Mouse (Mus musculus): ENCODE measurements around the gene Rapgefl1. TPM values are rescaled to one million over a fixed set of nuclear protein-coding genes. Genes with fewer than 3 reads are reported as not detected.

Rapgefl1 gene
- polyA plus RNA-seq, 1 experiment from 2014 or later, result 6.7 TPM

DNA sequence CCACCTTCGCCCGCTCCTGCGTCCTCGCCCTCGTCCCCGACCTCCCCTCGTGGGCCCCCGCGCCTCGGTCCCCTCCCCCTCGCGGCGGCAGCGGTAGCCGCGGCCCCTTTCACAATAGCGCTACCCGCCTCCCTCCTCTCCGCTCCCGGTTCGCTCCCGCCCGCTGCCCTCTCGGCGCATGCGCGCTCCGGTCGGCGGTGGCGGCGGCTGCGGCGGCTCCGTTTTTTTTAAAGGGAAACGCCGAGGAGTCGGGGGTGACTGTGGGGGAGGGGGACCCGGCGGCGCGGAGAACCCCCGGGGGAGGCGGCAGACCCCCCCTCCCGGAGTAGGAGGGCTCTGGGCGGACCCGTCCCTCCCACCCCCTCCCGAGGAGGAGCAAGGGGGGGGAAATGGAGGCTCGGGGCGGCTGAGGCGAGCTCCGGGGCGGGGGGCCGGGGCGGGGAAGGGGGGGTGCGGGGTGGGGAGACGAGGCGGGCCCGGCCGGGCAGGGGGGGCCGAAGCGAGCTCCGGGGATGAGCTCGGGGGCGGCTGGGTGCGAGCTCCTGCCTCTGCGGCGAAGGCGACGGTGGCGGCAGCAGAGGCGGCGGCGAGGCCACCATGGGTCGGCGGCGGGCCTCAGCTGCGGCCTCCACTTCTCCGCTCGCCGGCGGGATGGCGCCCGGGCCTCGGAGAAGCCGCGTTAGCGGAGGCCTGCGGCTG, 41.4 kb upstream of the Rapgefl1 start, which contains the start of gene Msl1:
Msl1 (plus strand) TSS at position 502 of the 699 bp plus-strand sequence.
- Histone ChIP-seq H3K27ac (replicated peaks) (peak within 1 kb of the TSS; percentile 100), H3K9me3 (no peaks in the 10 kb centered on the region), H3K4me2 (peak within 1 kb of the TSS; percentile 100), H3K36me3 (peaks cover 16% of the 10 kb centered on the region), H3K9ac (peak within 1 kb of the TSS; percentile 100), H3K27me3 (no peaks in the 10 kb centered on the region), H3K4me1 (replicated peaks) (peaks cover 43% of the 10 kb centered on the region), H3K4me3 (peak within 1 kb of the TSS; percentile 100)
- peak; percentile 59 for ATAC-seq (ENCODE audit: low read depth)
- WGBS, result under 1% methylated on average over 64 of the region's 89 CpGs

DNA sequence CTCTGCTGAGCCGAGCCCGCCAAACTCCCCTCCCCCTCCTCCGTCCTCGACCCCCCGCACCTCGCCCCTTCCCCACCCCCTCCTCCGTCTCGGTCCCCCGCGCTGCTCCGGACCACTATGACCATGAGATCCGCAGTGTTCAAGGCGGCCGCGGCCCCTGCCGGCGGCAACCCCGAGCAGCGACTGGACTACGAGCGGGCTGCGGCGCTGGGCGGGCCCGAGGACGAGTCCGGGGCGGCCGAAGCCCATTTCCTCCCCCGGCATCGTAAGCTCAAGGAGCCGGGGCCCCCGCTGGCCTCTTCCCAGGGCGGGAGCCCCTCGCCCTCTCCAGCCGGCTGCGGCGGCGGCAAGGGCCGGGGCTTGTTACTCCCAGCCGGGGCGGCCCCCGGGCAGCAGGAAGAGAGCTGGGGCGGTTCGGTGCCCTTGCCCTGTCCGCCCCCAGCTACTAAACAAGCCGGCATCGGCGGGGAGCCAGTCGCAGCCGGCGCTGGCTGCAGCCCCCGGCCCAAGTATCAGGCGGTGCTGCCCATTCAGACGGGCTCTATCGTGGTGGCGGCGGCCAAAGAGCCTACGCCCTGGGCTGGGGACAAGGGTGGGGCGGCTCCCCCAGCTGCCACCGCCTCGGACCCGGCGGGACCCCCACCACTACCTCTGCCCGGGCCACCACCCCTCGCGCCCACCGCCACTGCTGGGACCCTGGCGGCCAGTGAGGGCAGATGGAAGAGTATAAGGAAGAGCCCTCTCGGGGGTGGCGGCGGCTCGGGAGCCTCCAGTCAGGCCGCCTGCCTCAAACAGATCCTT, 40.7 kb upstream of the Rapgefl1 start:
- Histone ChIP-seq H3K4me2 (peak overlapping the region; percentile 100), H3K4me3 (peak overlapping the region; percentile 100), H3K4me1 (replicated peaks) (peaks cover 48% of the 10 kb centered on the region), H3K9me3 (no peaks in the 10 kb centered on the region), H3K27ac (replicated peaks) (peak overlapping the region; percentile 100), H3K36me3 (peaks cover 24% of the 10 kb centered on the region), H3K27me3 (no peaks in the 10 kb centered on the region), H3K9ac (peak overlapping the region; percentile 100)
- under 1% methylated on average over 71 of the region's 74 CpGs for WGBS
- ATAC-seq (ENCODE audit: low read depth), result peak; percentile 36

DNA sequence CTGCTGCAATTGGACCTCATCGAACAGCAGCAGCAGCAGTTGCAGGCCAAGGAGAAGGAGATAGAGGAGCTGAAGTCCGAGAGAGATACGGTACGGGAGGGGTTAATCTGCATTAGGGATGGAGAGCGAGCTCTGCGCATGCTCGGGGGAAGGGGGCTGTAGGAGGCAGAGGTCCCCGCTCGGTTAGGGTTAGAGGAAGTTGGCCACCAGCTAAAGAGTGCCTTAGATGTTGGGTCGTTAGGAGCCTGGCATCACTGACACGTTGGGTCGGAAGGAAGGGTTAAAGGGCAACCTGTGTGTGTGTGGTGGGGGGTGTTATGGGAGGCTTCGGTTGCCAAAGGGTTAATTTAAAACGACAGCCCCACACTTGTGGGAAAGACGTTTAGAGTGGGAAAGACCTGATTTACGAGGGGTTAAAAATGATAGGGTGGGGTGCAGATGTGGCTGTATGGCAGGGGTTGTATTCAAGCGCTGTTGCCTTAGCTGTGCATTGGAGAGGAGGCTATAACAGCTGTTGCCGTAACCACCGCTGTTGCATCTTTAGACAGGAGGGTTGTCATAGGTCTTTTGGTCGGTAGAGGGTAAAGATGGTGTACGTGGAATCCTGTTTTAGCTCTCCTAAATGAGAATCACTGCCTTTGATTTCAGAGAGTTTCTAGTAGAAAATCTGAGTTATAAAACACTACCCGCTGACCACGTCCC, 39.9 kb upstream of the Rapgefl1 start:
- Histone ChIP-seq H3K9me3 (no peaks in the 10 kb centered on the region), H3K27me3 (no peaks in the 10 kb centered on the region), H3K4me2 (peak overlapping the region; percentile 100), H3K9ac (peak overlapping the region; percentile 100), H3K4me1 (replicated peaks) (peaks cover 53% of the 10 kb centered on the region), H3K4me3 (peak overlapping the region; percentile 100), H3K27ac (replicated peaks) (peak overlapping the region; percentile 100), H3K36me3 (peaks cover 31% of the 10 kb centered on the region)
- ATAC-seq (ENCODE audit: low read depth), result peak; percentile 56
- 3% methylated on average over 23 of the region's 23 CpGs for WGBS

DNA sequence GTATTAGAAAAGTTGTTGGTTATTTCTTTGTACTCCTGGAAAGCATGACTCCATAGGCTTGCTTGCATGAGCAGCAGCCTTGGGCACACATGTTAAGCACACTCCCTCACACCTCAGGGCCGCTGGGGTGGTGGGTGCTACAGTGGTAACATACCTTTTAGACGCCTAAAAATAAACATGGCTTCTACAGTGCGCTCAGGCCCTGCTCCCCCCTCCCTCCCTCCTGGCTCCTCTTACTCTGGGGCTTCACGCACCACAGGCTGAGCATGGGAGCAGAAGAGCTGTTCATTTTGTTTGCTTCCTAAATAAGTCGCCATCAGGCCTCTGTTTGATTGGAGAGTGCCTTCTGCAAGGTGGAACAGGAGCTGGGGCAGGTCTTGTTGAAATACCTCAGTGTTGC, 39.3 kb upstream of the Rapgefl1 start:
- peak overlapping the region; percentile 100; the same call in 1 of the 2 replicates for H3K27ac ChIP-seq (replicated peaks)
- peak overlapping the region; percentile 100 for H3K4me3 ChIP-seq
- no peaks in the 10 kb centered on the region for H3K9me3 ChIP-seq
- no peaks in the 10 kb centered on the region for H3K27me3 ChIP-seq
- 9% methylated on average over 5 of the region's 5 CpGs for WGBS
- peak overlapping the region; percentile 100 for H3K4me2 ChIP-seq
- peak overlapping the region; percentile 100 for H3K9ac ChIP-seq
- peaks cover 53% of the 10 kb centered on the region for H3K4me1 ChIP-seq (replicated peaks)
- peaks cover 37% of the 10 kb centered on the region for H3K36me3 ChIP-seq
- no peak for ATAC-seq (ENCODE audit: low read depth)

DNA sequence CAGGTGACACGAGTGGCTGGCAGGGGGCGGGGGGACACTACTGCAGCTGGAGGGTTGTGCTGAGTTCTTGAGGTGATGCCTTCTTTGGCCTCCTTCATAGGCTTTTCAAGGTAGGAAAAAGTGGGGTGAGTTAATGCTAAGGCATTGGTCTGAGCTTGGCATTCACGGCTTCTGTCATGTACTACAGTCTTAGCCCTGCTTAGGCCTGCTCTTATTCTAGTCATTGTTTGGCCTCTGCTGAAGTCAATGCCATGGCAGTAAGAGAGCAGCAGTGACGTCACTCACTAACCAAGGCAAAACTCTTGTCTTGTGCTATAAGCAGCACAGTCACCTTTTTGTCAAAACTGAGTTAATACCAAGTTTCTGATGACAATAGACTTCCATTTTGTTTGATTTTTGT, 38.7 kb upstream of the Rapgefl1 start:
- Histone ChIP-seq H3K9ac (peak overlapping the region; percentile 100), H3K4me1 (replicated peaks) (peaks cover 49% of the 10 kb centered on the region), H3K27me3 (no peaks in the 10 kb centered on the region), H3K4me2 (peak overlapping the region; percentile 100), H3K27ac (replicated peaks) (peak overlapping the region; percentile 100; the same call in 1 of the 2 replicates), H3K9me3 (no peaks in the 10 kb centered on the region), H3K4me3 (peak overlapping the region; percentile 100), H3K36me3 (peaks cover 43% of the 10 kb centered on the region)
- WGBS, result 46% methylated on average over 4 of the region's 4 CpGs
- no peak for ATAC-seq (ENCODE audit: low read depth)

DNA sequence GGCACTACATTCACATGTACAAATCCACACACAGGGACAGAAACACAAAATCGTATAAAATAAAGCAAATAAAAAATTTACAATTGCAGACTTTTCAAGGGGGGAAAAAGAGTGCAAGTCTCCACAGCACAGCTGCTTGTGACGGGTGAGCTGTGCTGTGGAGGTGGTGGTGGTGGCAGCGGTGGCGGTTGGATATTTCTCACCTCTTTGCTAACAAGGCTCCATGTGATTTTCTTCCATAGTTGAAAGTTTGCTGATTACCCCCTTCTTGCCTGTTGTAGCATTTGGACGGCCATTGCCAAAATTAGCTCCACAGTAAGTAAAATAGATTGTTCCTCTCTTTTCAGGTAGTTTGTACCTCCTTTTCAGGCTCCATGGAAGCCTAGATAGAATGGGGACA, 32.0 kb upstream of the Rapgefl1 start, which contains the start of gene Casc3:
Casc3 (plus strand) TSS at position 301 of the 400 bp plus-strand sequence.
- Histone ChIP-seq H3K9ac (no peak within 1 kb of the TSS), H3K4me2 (no peak within 1 kb of the TSS), H3K36me3 (peaks cover 85% of the 10 kb centered on the region), H3K4me1 (replicated peaks) (peaks cover 19% of the 10 kb centered on the region), H3K9me3 (no peaks in the 10 kb centered on the region), H3K4me3 (no peak within 1 kb of the TSS), H3K27ac (replicated peaks) (no peak within 1 kb of the TSS), H3K27me3 (no peaks in the 10 kb centered on the region)
- 97% methylated on average over 5 of the region's 5 CpGs for WGBS
- ATAC-seq (ENCODE audit: low read depth), result no peak

DNA sequence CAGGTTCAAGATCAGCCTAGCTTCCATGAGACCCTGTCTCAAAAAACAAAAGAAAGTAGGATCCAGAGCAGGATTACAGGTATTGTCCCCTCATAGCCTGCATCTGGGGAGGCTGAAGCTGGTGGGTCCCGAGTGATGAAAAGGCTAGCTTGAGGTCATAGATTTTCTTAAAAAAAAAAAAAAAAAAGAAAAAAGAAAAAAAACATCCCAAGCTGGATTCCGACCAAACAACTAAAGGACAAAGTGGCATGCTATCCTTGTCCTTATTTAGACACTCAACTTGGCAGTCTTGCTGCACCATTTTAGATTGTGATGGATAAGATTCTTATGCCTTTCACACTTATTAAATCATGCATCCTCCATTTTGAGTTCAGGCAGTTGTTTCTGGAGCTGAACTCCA, 28.2 kb upstream of the Rapgefl1 start:
- H3K4me1 ChIP-seq (replicated peaks), result peaks cover 30% of the 10 kb centered on the region
- peak overlapping the region; percentile 90 for H3K4me2 ChIP-seq
- ATAC-seq (ENCODE audit: low read depth), result no peak
- no peaks in the 10 kb centered on the region for H3K9me3 ChIP-seq
- peak overlapping the region; percentile 99 for H3K27ac ChIP-seq (replicated peaks)
- H3K36me3 ChIP-seq, result peaks cover 71% of the 10 kb centered on the region
- H3K9ac ChIP-seq, result peak overlapping the region; percentile 65; the same call in 1 of the 2 replicates
- 82% methylated on average over 2 of the region's 2 CpGs for WGBS
- H3K27me3 ChIP-seq, result no peaks in the 10 kb centered on the region
- H3K4me3 ChIP-seq, result no peak overlapping the region; the same call in 1 of the 2 replicates

DNA sequence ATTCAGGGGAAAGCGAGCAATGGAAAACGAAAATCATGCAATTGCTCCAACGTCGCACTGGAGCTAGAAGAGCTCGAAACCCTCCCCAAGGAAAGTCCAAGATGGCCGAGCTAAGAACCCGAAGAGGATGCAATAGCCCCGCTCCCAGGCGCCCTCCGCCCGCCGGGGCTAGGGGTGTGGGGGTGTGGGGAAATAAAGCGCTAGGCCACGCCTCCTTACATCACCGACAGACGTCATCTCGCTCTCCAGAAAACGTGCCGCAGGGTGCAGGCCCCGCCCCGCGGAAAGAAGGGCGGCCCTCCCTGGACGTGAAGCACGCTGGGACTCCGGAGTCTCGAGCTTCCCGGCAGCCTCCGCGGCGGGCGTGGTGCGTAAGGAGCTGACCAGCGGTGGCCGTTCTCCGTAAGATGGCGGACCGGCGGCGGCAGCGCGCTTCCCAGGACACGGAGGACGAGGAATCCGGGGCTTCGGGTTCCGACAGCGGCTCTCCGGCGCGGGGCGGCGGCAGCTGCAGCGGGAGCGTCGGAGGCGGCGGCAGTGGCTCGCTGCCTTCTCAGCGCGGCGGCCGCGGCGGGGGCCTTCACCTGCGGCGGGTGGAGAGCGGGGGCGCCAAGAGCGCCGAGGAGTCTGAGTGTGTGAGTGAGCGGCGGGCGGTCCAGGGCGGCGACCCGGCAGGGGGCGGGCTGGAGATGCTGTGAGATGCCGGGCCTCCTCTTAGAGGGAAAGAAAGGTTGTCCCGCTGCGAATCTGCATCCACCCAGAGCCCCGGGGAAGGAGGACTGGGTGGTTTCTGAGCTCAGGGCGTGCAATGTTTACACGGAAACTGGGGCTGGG, 26.9 kb upstream of the Rapgefl1 start:
- H3K27ac ChIP-seq (replicated peaks), result peak overlapping the region; percentile 99
- H3K4me3 ChIP-seq, result peak overlapping the region; percentile 90
- H3K4me2 ChIP-seq, result peak overlapping the region; percentile 90
- H3K27me3 ChIP-seq, result no peaks in the 10 kb centered on the region
- WGBS, result under 1% methylated on average over 83 of the region's 84 CpGs
- ATAC-seq (ENCODE audit: low read depth), result peak; percentile 98
- H3K9ac ChIP-seq, result peak overlapping the region; percentile 97
- H3K9me3 ChIP-seq, result no peaks in the 10 kb centered on the region
- peaks cover 71% of the 10 kb centered on the region for H3K36me3 ChIP-seq
- peaks cover 30% of the 10 kb centered on the region for H3K4me1 ChIP-seq (replicated peaks)

DNA sequence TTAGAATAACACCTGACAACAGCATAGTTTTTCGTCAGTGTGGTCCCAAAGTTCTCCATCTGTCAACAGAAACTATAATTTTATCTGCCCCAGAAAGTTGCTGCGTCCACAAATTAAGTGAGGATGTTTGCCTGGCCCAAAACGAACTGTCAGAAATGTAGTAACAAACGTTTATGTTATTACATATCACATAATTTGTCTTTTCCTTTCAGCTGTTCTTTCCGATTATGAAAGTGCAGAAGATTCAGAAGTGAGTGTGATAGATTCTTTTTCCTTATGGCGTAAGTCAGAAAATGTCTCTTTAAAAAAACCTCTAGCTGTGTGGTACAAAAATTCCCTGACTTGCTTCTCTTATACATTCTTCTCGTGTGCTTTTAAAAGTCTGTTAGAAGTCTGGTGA, 25.9 kb upstream of the Rapgefl1 start:
- H3K4me2 ChIP-seq, result peak overlapping the region; percentile 90
- no peaks in the 10 kb centered on the region for H3K27me3 ChIP-seq
- H3K36me3 ChIP-seq, result peaks cover 69% of the 10 kb centered on the region
- H3K9me3 ChIP-seq, result no peaks in the 10 kb centered on the region
- peak overlapping the region; percentile 97 for H3K9ac ChIP-seq
- H3K4me3 ChIP-seq, result peak overlapping the region; percentile 90
- peaks cover 30% of the 10 kb centered on the region for H3K4me1 ChIP-seq (replicated peaks)
- WGBS, result 77% methylated on average over 7 of the region's 7 CpGs
- peak overlapping the region; percentile 99 for H3K27ac ChIP-seq (replicated peaks)
- no peak for ATAC-seq (ENCODE audit: low read depth)

DNA sequence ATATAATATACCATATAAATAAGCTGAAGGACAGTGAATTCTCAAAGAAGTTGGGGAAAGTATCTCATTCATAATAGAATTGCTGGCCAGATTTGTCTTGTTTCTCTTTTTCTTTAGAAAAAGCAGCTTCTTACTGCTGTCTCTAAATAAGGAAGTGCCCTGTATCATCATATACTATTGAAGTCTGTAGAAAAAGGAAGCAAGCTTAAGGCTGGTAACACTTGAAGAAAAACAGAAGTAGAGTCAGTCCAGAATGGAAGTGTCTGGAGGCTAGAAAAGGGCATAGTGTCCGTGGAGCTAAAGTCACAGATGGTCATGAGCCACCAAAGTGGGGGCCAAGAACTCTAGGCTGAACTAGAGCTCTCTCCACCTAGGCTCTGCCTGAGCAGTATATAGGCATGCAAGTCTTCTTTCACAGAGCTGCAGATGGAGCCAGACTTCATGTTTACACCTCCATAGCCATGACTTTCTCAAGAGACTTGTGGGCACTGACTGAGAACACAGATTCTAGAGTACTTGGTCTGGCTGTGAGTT, 19.8 kb upstream of the Rapgefl1 start:
- Histone ChIP-seq H3K9ac (no peak overlapping the region), H3K4me1 (replicated peaks) (peaks cover 6% of the 10 kb centered on the region; the same call in 1 of the 2 replicates), H3K4me2 (no peak overlapping the region), H3K27ac (replicated peaks) (no peak overlapping the region), H3K27me3 (no peaks in the 10 kb centered on the region), H3K4me3 (no peak overlapping the region), H3K36me3 (peaks cover 92% of the 10 kb centered on the region), H3K9me3 (no peaks in the 10 kb centered on the region)
- ATAC-seq (ENCODE audit: low read depth), result no peak
- WGBS, result 98% methylated on average over 1 of the region's 1 CpGs

DNA sequence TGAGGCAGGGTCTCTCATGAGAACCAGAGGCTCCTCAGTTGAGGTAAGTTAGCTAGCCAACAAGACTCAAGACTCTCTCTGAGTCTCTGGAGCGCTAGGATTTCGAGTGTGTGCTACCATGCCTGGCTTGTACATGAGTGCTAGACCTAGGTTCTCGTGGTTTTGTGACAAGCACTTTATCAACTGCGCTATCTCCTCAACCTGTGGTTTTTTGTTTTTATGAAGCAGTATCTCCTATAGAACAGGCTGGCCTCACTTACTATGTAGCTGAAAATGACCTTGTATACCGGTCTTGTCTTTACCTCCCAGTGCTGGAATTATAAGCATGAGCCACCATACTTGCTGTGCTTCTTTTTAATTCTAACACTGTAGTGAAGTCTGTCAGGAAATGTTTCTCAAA, 15.6 kb upstream of the Rapgefl1 start:
- Histone ChIP-seq H3K27me3 (no peaks in the 10 kb centered on the region), H3K9ac (no peak overlapping the region), H3K27ac (replicated peaks) (no peak overlapping the region), H3K9me3 (no peaks in the 10 kb centered on the region), H3K4me1 (replicated peaks) (no peaks in the 10 kb centered on the region), H3K36me3 (peaks cover 96% of the 10 kb centered on the region), H3K4me3 (no peak overlapping the region), H3K4me2 (no peak overlapping the region)
- WGBS, result 94% methylated on average over 5 of the region's 5 CpGs
- no peak for ATAC-seq (ENCODE audit: low read depth)
